Mouse (Mus musculus): ENCODE data around the gene Nfx1. TPM values are rescaled to one million over a fixed set of nuclear protein-coding genes. Genes with fewer than 3 reads are reported as not detected.
A peak's percentile ranks its signal among the peaks of the same experiment; 100 is the strongest.

Nfx1 gene
- polyA plus RNA-seq, 1 experiment from 2014 or later, result 27.9 TPM

DNA sequence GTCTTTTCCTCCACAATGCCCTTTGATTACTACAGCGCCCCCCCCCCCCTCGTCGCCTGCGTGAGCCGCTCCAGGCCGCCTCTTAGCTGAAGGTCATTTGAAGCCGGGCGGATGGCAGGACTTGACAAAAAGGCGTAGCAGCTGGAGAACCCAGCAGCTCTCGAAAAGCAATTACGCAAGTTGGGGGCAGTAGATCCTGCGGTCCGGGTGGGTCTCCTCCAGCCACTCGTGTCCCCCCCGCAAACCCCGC, 189 bp upstream of the Nfx1 start:
- Histone ChIP-seq H3K4me3 (ENCODE audit: low read depth, low read length) (peak overlapping the region; percentile 91), H3K9ac (ENCODE audit: low read length) (peak overlapping the region; percentile 88), H3K27ac (replicated peaks) (peak overlapping the region; percentile 96), H3K9me3 (ENCODE audit: control insufficient read depth, low read length) (no peaks in the 10 kb centered on the region), H3K27me3 (ENCODE audit: control insufficient read depth, insufficient read depth, low read length) (no peaks in the 10 kb centered on the region), H3K4me2 (replicated peaks; ENCODE audit: low read depth) (peak overlapping the region; percentile 69), H3K36me3 (ENCODE audit: control insufficient read depth, insufficient read depth, low read length) (peaks cover 4% of the 10 kb centered on the region), H3K4me1 (replicated peaks; ENCODE audit: control insufficient read depth, insufficient read depth) (no peaks in the 10 kb centered on the region; the same call in 1 of the 2 replicates)
- WGBS, result 0% methylated on average over 16 of the region's 16 CpGs
- no peak for DNase-seq (ENCODE audit: low spot score)
- ATAC-seq (ENCODE audit: low FRiP score, low TSS enrichment), result no peak; the same call in 1 of the 2 replicates
- peak; percentile 20; the same call in 1 of the 2 replicates for TF ChIP-seq CTCF (IDR thresholded peaks at IDR 0.05; ENCODE audit: low read depth)
- no peak for TF ChIP-seq EP300 (optimal IDR thresholded peaks at IDR 0.05)

DNA sequence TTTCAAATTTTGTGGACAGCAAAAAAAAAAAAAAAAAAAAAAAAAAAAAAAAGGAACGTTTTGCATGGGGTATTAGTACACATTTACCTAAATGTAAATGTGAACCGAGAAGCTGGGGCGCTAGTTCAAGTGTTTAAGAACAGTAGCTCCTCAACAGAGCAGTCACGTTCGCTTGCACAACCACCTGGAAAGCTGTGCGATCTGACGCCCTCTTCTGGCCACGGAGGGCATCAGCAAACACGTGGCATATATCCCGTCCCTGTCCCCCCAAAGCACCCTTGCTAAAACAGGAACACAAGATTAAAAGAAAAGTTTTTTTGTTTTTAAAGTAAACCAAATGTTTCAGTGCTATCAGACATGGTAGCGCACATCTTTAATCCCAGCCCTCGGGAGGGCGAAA, 1.0 kb downstream of the Nfx1 start:
- Histone ChIP-seq H3K4me1 (replicated peaks; ENCODE audit: control insufficient read depth, insufficient read depth) (no peaks in the 10 kb centered on the region; the same call in 1 of the 2 replicates), H3K27me3 (ENCODE audit: control insufficient read depth, insufficient read depth, low read length) (no peaks in the 10 kb centered on the region), H3K36me3 (ENCODE audit: control insufficient read depth, insufficient read depth, low read length) (no peaks in the 10 kb centered on the region; the same call in 1 of the 2 replicates), H3K4me2 (replicated peaks; ENCODE audit: low read depth) (peak overlapping the region; percentile 69), H3K9ac (ENCODE audit: low read length) (peak overlapping the region; percentile 88), H3K4me3 (ENCODE audit: low read depth, low read length) (peak overlapping the region; percentile 91), H3K9me3 (ENCODE audit: control insufficient read depth, low read length) (no peaks in the 10 kb centered on the region), H3K27ac (replicated peaks) (peak overlapping the region; percentile 96)
- ATAC-seq (ENCODE audit: low FRiP score, low TSS enrichment) (no peak), DNase-seq (ENCODE audit: low spot score) (peak; percentile 73)
- peak; percentile 78 for TF ChIP-seq CTCF (IDR thresholded peaks at IDR 0.05; ENCODE audit: low read depth)
- TF ChIP-seq EP300 (optimal IDR thresholded peaks at IDR 0.05), result no peak
- WGBS, result 24% methylated on average over 13 of the region's 13 CpGs

DNA sequence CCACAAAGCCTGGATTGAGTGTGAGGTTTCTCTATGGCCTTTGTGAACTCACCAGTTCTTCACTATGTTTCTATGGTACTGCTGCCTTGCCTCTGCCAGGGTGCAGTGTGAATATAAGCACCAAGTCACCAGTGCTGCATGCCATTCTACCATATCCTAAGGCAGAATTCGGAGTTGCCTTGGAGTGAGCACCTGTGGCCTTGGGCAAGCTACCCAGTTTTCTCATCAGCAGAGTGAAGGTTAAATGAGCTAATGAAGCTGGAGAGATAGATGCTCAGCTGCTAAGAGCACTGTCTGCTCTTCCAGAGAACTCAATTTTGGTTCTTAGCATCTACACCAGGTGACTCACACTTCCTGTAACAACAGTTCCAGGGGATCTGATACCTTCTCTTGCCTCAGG, 3.3 kb downstream of the Nfx1 start:
- H3K9ac ChIP-seq (ENCODE audit: low read length), result no peak overlapping the region
- DNase-seq (ENCODE audit: low spot score), result no peak
- no peak overlapping the region for H3K4me2 ChIP-seq (replicated peaks; ENCODE audit: low read depth)
- no peaks in the 10 kb centered on the region for H3K27me3 ChIP-seq (ENCODE audit: control insufficient read depth, insufficient read depth, low read length)
- H3K9me3 ChIP-seq (ENCODE audit: control insufficient read depth, low read length), result no peaks in the 10 kb centered on the region
- no peak for TF ChIP-seq EP300 (optimal IDR thresholded peaks at IDR 0.05)
- TF ChIP-seq CTCF (IDR thresholded peaks at IDR 0.05; ENCODE audit: low read depth), result no peak
- H3K4me1 ChIP-seq (replicated peaks; ENCODE audit: control insufficient read depth, insufficient read depth), result no peaks in the 10 kb centered on the region; the same call in 1 of the 2 replicates
- H3K36me3 ChIP-seq (ENCODE audit: control insufficient read depth, insufficient read depth, low read length), result peaks cover 10% of the 10 kb centered on the region
- WGBS, result 89% methylated on average over 1 of the region's 1 CpGs
- no peak overlapping the region for H3K4me3 ChIP-seq (ENCODE audit: low read depth, low read length)
- no peak overlapping the region for H3K27ac ChIP-seq (replicated peaks)
- no peak for ATAC-seq (ENCODE audit: low FRiP score, low TSS enrichment)

DNA sequence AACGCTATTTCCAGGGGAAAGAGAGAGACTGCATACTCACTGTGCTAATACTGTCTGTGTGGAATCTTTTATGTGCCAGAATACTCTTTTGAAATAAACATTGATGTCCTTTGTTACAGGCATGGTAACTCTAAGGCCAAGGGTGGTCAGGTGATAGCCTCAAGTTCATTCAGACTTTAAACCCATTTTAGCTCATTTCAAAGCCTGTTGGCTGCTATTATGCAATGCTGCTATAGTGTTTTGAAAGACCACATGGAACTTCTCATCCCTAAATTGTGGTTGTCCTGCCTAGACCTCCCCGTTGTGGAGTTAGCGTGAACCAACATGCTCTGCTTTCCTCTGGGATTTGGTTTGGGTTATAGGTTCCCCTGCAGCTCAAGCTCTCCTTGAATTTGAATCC, 5.0 kb downstream of the Nfx1 start:
- Histone ChIP-seq H3K9ac (ENCODE audit: low read length) (no peak overlapping the region), H3K27me3 (ENCODE audit: control insufficient read depth, insufficient read depth, low read length) (no peaks in the 10 kb centered on the region), H3K4me2 (replicated peaks; ENCODE audit: low read depth) (no peak overlapping the region), H3K4me1 (replicated peaks; ENCODE audit: control insufficient read depth, insufficient read depth) (no peaks in the 10 kb centered on the region; the same call in 1 of the 2 replicates), H3K9me3 (ENCODE audit: control insufficient read depth, low read length) (no peaks in the 10 kb centered on the region), H3K36me3 (ENCODE audit: control insufficient read depth, insufficient read depth, low read length) (peaks cover 13% of the 10 kb centered on the region), H3K27ac (replicated peaks) (no peak overlapping the region), H3K4me3 (ENCODE audit: low read depth, low read length) (no peak overlapping the region)
- WGBS, result 75% methylated on average over 3 of the region's 3 CpGs
- no peak for DNase-seq (ENCODE audit: low spot score)
- TF ChIP-seq CTCF (IDR thresholded peaks at IDR 0.05; ENCODE audit: low read depth), result no peak
- no peak for ATAC-seq (ENCODE audit: low FRiP score, low TSS enrichment)

DNA sequence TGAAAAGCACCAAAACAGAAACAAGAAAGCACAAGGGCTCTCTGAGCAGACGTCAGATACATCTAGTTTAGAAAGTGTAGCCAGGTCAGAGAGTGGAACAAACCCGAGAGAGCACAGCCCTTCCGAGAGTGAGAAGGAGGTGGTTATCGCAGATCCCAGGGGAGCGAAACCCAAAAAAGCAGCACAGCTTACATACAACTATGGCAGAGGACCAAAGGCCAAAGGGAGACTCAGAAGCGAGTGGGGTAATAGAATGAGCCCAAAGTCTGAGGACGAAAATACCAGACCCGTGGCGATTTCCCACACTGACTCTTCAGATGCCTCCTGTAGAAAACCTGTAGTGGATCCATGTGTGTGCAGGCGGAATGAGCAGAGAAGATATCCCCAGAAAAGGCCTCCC, 5.9 kb downstream of the Nfx1 start:
- H3K9me3 ChIP-seq (ENCODE audit: control insufficient read depth, low read length), result no peaks in the 10 kb centered on the region
- H3K4me2 ChIP-seq (replicated peaks; ENCODE audit: low read depth), result no peak overlapping the region
- no peak for DNase-seq (ENCODE audit: low spot score)
- TF ChIP-seq EP300 (optimal IDR thresholded peaks at IDR 0.05) (no peak), CTCF (IDR thresholded peaks at IDR 0.05; ENCODE audit: low read depth) (no peak)
- H3K4me3 ChIP-seq (ENCODE audit: low read depth, low read length), result no peak overlapping the region
- H3K9ac ChIP-seq (ENCODE audit: low read length), result no peak overlapping the region
- 91% methylated on average over 10 of the region's 10 CpGs for WGBS
- H3K36me3 ChIP-seq (ENCODE audit: control insufficient read depth, insufficient read depth, low read length), result peaks cover 13% of the 10 kb centered on the region
- H3K27me3 ChIP-seq (ENCODE audit: control insufficient read depth, insufficient read depth, low read length), result no peaks in the 10 kb centered on the region
- no peak for ATAC-seq (ENCODE audit: low FRiP score, low TSS enrichment)
- H3K4me1 ChIP-seq (replicated peaks; ENCODE audit: control insufficient read depth, insufficient read depth), result no peaks in the 10 kb centered on the region; the same call in 1 of the 2 replicates
- H3K27ac ChIP-seq (replicated peaks), result no peak overlapping the region

DNA sequence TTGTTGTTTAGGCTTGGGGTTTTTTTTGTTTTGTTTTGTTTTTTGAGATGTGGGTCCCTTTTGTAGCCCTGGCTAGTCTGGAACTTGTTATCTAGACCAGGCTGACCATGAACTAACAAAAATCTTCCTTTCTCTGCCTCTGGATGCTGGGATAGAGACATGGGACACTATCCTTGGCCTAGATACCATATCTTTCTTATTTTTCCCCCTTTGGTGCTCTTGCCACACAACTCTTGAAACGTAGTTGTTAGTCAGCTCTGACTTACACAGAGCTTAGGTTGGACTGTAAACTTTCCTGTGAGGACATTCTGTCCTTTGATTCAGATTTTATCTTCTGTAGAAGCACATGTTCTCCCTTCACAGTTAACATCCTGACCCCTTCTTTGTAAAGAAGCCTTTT, 8.7 kb downstream of the Nfx1 start:
- no peaks in the 10 kb centered on the region for H3K9me3 ChIP-seq (ENCODE audit: control insufficient read depth, low read length)
- WGBS, result 90% methylated on average over 1 of the region's 1 CpGs
- H3K27me3 ChIP-seq (ENCODE audit: control insufficient read depth, insufficient read depth, low read length), result no peaks in the 10 kb centered on the region
- H3K4me2 ChIP-seq (replicated peaks; ENCODE audit: low read depth), result no peak overlapping the region
- H3K4me1 ChIP-seq (replicated peaks; ENCODE audit: control insufficient read depth, insufficient read depth), result no peaks in the 10 kb centered on the region
- no peak overlapping the region for H3K27ac ChIP-seq (replicated peaks)
- peaks cover 16% of the 10 kb centered on the region for H3K36me3 ChIP-seq (ENCODE audit: control insufficient read depth, insufficient read depth, low read length)
- no peak for ATAC-seq (ENCODE audit: low FRiP score, low TSS enrichment)
- no peak overlapping the region for H3K4me3 ChIP-seq (ENCODE audit: low read depth, low read length)
- no peak for TF ChIP-seq EP300 (optimal IDR thresholded peaks at IDR 0.05)
- no peak for TF ChIP-seq CTCF (IDR thresholded peaks at IDR 0.05; ENCODE audit: low read depth)
- no peak overlapping the region for H3K9ac ChIP-seq (ENCODE audit: low read length)
- no peak for DNase-seq (ENCODE audit: low spot score)
